Mouse (Mus musculus): Measurements from ENCODE around the gene Sema5b.

- TF ChIP-seq REST (IDR thresholded peaks at IDR 0.05; ENCODE audit: insufficient read depth, insufficient read length) (no peak), USF1 (IDR thresholded peaks at IDR 0.05; ENCODE audit: low read depth) (no peak), E2F4 (IDR thresholded peaks at IDR 0.05; ENCODE audit: insufficient read depth) (no peak), POLR2A (IDR thresholded peaks at IDR 0.05; ENCODE audit: insufficient read length, low read depth) (no peak)
These were observed 8.4 kb downstream of the Sema5b start for GRCm38 (mm10) chr16:35549354-35549753.
